25 mouse cellular contexts compared by ENCODE assay signal in genomic region chr2:69232101-69232500, GRCm38 (mm10). TPM values are rescaled to one million over a fixed set of nuclear protein-coding genes. Genes with fewer than 3 reads are reported as not detected.
"Had no signal": no experiment of that assay in that cellular context is flagged by ENCODE, and none has a peak within 500 bp of the region (broad histone marks: within the 10 kb centered on the region; RNA-seq: fewer than 3 reads in every experiment).

No protein-coding gene starts in this region.

- ATAC-seq: hindbrain, embryonic 16.5 days; inflammation-experienced regulatory T-cells, adult 6 months; intestine, embryonic 15.5 days; intestine, postnatal 0 days had no signal

- DNase-seq: gastrocnemius, postnatal 10 days; gastrocnemius, postnatal 25 days; heart, adult 11 months; heart, adult 2 months; heart, postnatal 14 days; heart, postnatal 36 days; kidney, adult 18-20 months; kidney, adult 8-10 months; kidney, postnatal 10 days; kidney, postnatal 25 days; kidney, postnatal 4 days; liver; liver, embryonic 13.5 days had no signal

RNA-seq across cellular contexts. Expression of gene G6pc2, which starts 21.2 kb away (rescaled TPM):
- total RNA-seq: gastrocnemius, adult 18-20 months; gastrocnemius, postnatal 10 days; gastrocnemius, postnatal 25 days; gastrocnemius, postnatal 4 days; heart, adult 2 months; heart, postnatal 14 days; heart, postnatal 36 days; layer of hippocampus, adult 2 months; layer of hippocampus, postnatal 10 days; layer of hippocampus, postnatal 25 days; left cerebral cortex, adult 2 months; left cerebral cortex, postnatal 14 days; left cerebral cortex, postnatal 36 days had no signal
